Mouse (Mus musculus) testis, adult 2 months (tissue): ENCODE measurements at regions not wholly inside any gene's neighbourhood (a gene's known extent, or its start where the extent isn't known, plus 50 kb on each side); places are given as distances from the start of the nearest gene placed in this dataset.

Experiments
- CTCF ChIP-seq: fragments of 200-500 bp; IDR thresholded peaks from 2 replicates; pipeline ENCODE4 v1.5.1; 2012; ENCODE audit warnings: low read depth, mild to moderate bottlenecking, inconsistent platforms, low read length, moderate library complexity; ENCODE audit not compliant: control insufficient read depth, insufficient read depth, insufficient replicate concordance
- POLR2A ChIP-seq: fragments of 200-500 bp; IDR thresholded peaks from 2 replicates; pipeline ENCODE4 v1.6.1; 2012; ENCODE audit warnings: low read depth, mild to moderate bottlenecking, inconsistent platforms, low read length, moderate library complexity; ENCODE audit not compliant: control insufficient read depth

- TF ChIP-seq CTCF (no peak), POLR2A (no peak)
Observed at GRCm38 (mm10) chr4:152729421-152729820, 251.8 kb upstream of the Kcnab2 start.
